Mouse (Mus musculus): ENCODE results near the gene Rlim. TPM values are rescaled to one million over a fixed set of nuclear protein-coding genes. Genes with fewer than 3 reads are reported as not detected.

Rlim gene
- 5.8 and 6.2 TPM in 2 replicates for polyA plus RNA-seq (2012; rRNA removed)

DNA sequence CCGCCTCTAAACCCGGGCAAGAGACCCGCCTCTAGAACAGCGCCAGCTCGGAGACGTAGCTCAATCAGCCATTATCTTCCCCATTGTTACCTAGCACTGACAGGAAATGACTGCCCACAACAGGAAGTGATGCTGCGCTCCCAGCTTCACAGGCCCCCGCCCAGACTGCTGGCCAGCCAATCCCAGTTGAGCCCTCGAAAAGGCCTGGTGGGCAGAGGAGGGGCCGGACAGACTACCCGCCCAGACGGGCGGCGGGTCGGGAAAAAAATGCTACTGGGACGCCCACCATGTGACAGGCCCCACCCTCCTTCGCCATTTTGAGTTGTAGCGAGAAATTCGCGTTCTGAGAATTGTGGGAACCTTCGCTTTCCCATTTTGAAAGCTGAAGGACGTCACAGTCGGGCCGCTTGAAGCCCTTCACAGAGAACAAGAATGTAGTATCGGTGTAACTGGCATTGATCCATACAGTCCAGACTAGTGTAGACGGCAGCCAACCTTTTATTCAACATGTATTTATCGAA is at the start of gene Rlim:
Rlim (minus strand) TSS at position 116 of the 521 bp plus-strand sequence.

Other genes starting within 250 kb of the Rlim start
- gene Slc16a2, start 159.3 kb downstream of the Rlim start, polyA plus RNA-seq (2012; rRNA removed), result 9.0 and 10.3 TPM in 2 replicates
- 0.01 and 0.02 TPM in 2 replicates for gene Nexmif, start 219.9 kb upstream of the Rlim start, polyA plus RNA-seq (2012; rRNA removed)

All from liver, embryonic 18 days (tissue).